Mouse (Mus musculus) midbrain, embryonic 10.5 days (tissue): ENCODE data around the gene Zbtb9. TPM values are rescaled to one million over a fixed set of nuclear protein-coding genes. Genes with fewer than 3 reads are reported as not detected.
A peak's percentile ranks its signal among the peaks of the same experiment; 100 is the strongest.
"Not testable (repeated sequence)": the region's sequence is repeated elsewhere in the genome, so short reads cannot be mapped to it uniquely, and the experiment has no call there.

Source experiments
- DNase-seq: peaks from one replicate; pipeline ENCODE4 v3.0.0-alpha.2; 2017; ENCODE audit warnings: low spot score
- H3K27ac ChIP-seq: fragments of 300-500 bp; sonication (generic); replicated peaks from 2 replicates; pipeline ENCODE4 v1.5.1; 2016; ENCODE audit warnings: mild to moderate bottlenecking
- H3K27me3 ChIP-seq: fragments of 300-500 bp; sonication (generic); 2 replicates; pipeline ENCODE4 v1.6.1; 2016; ENCODE audit warnings: low read depth, mild to moderate bottlenecking; ENCODE audit not compliant: poor library complexity, severe bottlenecking
- H3K36me3 ChIP-seq: fragments of 300-500 bp; sonication (generic); 2 replicates; pipeline ENCODE4 v1.6.1; 2016; ENCODE audit warnings: mild to moderate bottlenecking, moderate library complexity
- H3K4me1 ChIP-seq: fragments of 300-500 bp; sonication (generic); 2 replicates; pipeline ENCODE4 v1.6.1; 2016
- H3K4me3 ChIP-seq: fragments of 300-500 bp; sonication (generic); 2 replicates; pipeline ENCODE4 v1.5.1; 2016; ENCODE audit warnings: mild to moderate bottlenecking, moderate library complexity
- H3K9me3 ChIP-seq: fragments of 300-500 bp; sonication (generic); replicated peaks from 2 replicates; pipeline ENCODE4 v1.6.1; 2016; ENCODE audit warnings: mild to moderate bottlenecking
- WGBS: fragments of 180-500 bp; shearing (Covaris S2); methylation state at CpG from one replicate; pipeline ENCODE4 v1.1.7; 2016; 5-methylcytosine and 5-hydroxymethylcytosine counted together
- polyA plus RNA-seq: library from polyadenylated mRNA; unstranded; fragments of >200 nt; fragmentation: Nextera tagmentation; extraction: Ambion mirVana; gene quantifications from 2 replicates; pipeline ENCODE4 v1.2.1, GENCODE M21; 2016

The Zbtb9 gene
- polyA plus RNA-seq, 1 experiment from 2014 or later: 18.8 TPM

DNA sequence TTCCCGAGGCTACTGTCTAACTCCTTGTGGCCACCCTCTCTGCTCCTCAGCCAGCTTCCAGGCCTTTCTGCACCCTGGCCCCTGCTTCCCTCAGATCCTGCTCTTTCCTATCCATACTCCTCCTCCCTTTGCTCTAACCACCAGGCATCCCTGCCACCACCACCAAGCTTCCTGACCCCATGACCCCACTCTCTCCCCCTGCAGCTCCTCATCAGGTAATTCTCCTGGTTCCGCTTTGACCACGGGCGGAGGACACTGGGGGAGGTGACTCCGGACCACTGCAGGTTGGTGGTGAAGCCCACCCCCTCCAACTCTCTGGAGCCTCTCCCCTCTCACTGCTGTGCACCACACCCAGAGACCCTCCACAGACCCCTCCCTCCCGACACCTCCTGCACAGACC, 5.5 kb upstream of the Zbtb9 start:
- H3K27ac ChIP-seq: no peak overlapping the region
- H3K4me1 ChIP-seq: peaks cover 20% of the 10 kb centered on the region
- no peak for DNase-seq
- peaks cover 86% of the 10 kb centered on the region for H3K36me3 ChIP-seq
- H3K27me3 ChIP-seq: no peaks in the 10 kb centered on the region
- 92% methylated on average over 6 of the region's 6 CpGs for WGBS
- H3K4me3 ChIP-seq: no peak overlapping the region
- no peaks in the 10 kb centered on the region for H3K9me3 ChIP-seq

DNA sequence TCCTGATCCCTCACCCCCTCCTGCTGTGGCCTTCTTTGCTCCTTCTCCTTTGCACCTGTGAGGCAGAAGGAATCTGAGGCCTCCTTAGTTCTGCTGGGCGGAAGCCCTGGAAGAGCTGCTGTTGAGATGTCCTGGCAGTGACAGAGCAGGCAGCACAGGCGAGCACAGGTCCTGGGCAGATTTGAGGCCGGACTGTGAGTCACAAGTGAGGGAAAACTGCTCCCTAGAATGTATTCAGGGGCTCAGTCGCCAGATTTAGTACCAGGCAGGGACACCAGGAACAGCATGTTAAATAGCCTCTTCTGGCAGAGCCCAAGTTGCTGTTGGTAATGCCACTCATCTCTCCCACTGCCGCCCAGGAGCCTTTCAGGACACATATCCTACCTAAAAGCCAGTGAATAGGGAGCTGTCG, 4.8 kb upstream of the Zbtb9 start:
- H3K9me3 ChIP-seq: no peaks in the 10 kb centered on the region
- H3K4me1 ChIP-seq: peaks cover 20% of the 10 kb centered on the region
- H3K4me3 ChIP-seq: no peak overlapping the region
- no peak overlapping the region for H3K27ac ChIP-seq
- H3K36me3 ChIP-seq: peaks cover 79% of the 10 kb centered on the region
- DNase-seq: no peak
- no peaks in the 10 kb centered on the region for H3K27me3 ChIP-seq
- WGBS: 89% methylated on average over 6 of the region's 6 CpGs

DNA sequence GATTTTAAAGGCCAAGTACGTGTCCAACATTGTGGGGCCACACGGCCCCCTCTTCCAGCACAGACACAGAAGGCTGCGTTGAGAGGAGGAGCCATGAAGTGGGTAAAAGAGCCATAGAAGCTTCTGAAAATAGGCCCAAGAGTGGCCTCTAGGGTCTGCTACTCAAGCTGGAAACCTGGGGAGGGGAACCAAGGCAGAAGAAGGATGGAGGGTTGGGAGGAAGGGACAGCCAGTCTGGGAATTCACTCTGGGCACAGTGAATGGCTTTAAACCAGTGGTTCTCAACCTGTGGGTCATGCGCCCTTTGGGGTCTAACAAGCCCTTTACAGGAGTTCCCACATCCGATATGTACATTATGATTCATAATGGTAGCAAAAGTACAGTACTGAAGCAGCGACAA, 3.7 kb upstream of the Zbtb9 start:
- WGBS: 92% methylated on average over 6 of the region's 6 CpGs
- no peak for DNase-seq

DNA sequence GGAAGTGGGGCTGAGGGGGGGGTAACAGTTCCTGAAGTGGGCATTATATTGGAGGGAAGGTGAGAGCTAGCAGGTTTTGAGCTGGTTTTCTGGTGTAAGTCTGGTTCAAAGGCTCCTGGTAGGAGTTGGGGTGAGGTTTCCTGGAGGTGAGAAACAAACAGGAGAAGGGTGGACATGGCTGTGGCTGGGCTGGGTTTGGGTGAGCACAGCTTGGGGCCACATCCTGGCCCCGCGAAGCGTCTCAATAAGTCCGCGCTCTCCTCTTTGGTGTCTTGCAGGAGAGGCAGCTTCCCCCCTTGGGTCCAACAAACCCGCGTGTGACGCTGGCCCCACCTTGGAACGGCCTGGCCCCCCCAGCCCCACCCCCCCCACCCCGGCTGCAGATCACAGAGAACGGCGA, 2.7 kb upstream of the Zbtb9 start:
- peaks cover 71% of the 10 kb centered on the region for H3K36me3 ChIP-seq
- no peak overlapping the region for H3K4me3 ChIP-seq

More for the DNA sequence above, 3.7 kb upstream of the Zbtb9 start:
- Histone ChIP-seq H3K27me3 (no peaks in the 10 kb centered on the region), H3K27ac (no peak overlapping the region), H3K9me3 (no peaks in the 10 kb centered on the region), H3K36me3 (peaks cover 71% of the 10 kb centered on the region), H3K4me3 (no peak overlapping the region), H3K4me1 (peaks cover 30% of the 10 kb centered on the region)

DNA sequence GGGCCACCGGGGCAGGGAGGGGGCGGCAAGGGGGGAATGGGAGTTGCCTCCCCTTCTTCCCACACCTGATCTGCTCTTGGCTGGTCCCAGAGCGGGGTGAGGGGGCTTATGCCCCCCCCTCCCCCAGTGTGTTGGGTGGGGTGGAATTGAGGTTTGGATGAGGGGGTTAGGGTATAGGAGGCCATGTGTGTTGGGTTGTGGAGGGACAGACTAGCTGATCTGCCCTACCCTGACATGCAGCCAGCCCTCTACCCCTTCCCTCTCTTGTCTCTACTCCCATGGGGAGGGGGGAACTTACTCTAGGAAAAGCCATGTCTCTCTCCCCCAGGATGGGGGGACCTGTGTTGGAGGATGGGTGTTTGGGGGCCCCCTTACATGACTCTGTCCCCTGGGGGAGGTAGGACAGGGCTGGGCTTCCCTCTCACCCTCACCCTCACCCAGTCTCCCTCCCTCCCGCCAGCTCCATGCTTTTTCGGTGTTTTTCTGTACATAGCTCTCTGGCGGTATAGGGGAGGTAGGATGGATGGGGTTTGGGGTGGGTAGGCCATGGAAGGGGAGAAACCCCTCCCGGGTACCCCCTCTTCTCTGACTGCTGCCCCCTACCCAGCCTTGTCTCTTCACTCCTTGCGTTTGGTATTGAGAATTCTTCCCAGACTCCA, 1.6 kb upstream of the Zbtb9 start:
- no peaks in the 10 kb centered on the region for H3K27me3 ChIP-seq
- DNase-seq: no peak
- H3K9me3 ChIP-seq: no peaks in the 10 kb centered on the region
- H3K4me3 ChIP-seq: peak overlapping the region; percentile 89
- 71% methylated on average over 8 of the region's 8 CpGs for WGBS
- H3K36me3 ChIP-seq: peaks cover 71% of the 10 kb centered on the region
- 0 out of 2 replicates have a peak overlapping the region, but pooled peaks have one; percentile 3 for H3K27ac ChIP-seq
- H3K4me1 ChIP-seq: peaks cover 50% of the 10 kb centered on the region

More for the DNA sequence above, 2.7 kb upstream of the Zbtb9 start:
- peaks cover 40% of the 10 kb centered on the region for H3K4me1 ChIP-seq
- DNase-seq: no peak
- no peaks in the 10 kb centered on the region for H3K27me3 ChIP-seq
- no peaks in the 10 kb centered on the region for H3K9me3 ChIP-seq
- no peak overlapping the region for H3K27ac ChIP-seq
- 75% methylated on average over 12 of the region's 12 CpGs for WGBS

DNA sequence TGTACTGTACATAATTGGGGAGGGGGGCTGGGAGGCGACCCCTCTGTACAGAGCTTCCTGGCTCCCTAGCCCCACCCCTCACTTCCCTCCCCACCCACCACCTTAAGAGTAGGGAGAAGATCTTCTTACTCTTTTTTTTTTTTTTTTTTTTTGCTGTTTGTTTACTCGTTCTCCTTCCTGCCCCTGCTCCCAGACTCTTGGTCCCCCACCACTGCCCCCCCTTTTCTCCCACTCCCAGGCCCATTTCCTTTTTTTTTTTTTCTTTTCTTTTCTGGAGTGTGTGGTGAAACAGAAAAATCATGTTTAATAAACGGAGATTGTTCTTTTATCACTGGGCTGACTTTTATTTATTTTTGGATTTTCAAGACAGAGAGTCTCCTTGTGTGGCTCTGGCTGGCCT, 860 bp upstream of the Zbtb9 start:
- Histone ChIP-seq H3K4me1 (peaks cover 50% of the 10 kb centered on the region), H3K4me3 (peak overlapping the region; percentile 89), H3K9me3 (no peaks in the 10 kb centered on the region), H3K27ac (peak overlapping the region; percentile 88), H3K27me3 (no peaks in the 10 kb centered on the region), H3K36me3 (peaks cover 71% of the 10 kb centered on the region)
- no peak for DNase-seq
- WGBS: 1% methylated on average over 3 of the region's 3 CpGs

DNA sequence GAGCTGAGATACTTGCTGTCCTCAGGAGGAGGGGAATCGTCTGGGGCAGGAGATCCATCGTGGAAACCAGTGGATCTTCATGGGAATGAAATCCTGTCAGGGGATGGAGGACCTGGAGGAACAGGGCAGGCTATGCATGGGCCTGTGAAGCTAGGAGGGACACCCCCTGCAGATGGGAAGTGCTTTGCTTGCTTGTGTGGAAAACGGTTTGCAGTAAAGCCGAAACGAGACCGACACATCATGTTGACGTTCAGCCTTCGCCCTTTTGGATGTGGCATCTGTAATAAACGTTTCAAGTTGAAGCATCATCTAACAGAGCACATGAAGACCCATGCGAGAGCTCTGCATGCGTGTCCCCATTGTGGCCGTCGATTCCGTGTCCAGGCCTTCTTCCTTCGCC, 1.6 kb downstream of the Zbtb9 start:
- no peak for DNase-seq
- Histone ChIP-seq H3K4me1 (peaks cover 50% of the 10 kb centered on the region), H3K4me3 (peak overlapping the region; percentile 89), H3K27ac (no peak overlapping the region), H3K9me3 (no peaks in the 10 kb centered on the region), H3K27me3 (no peaks in the 10 kb centered on the region), H3K36me3 (peaks cover 73% of the 10 kb centered on the region)
- WGBS: 93% methylated on average over 15 of the region's 15 CpGs

DNA sequence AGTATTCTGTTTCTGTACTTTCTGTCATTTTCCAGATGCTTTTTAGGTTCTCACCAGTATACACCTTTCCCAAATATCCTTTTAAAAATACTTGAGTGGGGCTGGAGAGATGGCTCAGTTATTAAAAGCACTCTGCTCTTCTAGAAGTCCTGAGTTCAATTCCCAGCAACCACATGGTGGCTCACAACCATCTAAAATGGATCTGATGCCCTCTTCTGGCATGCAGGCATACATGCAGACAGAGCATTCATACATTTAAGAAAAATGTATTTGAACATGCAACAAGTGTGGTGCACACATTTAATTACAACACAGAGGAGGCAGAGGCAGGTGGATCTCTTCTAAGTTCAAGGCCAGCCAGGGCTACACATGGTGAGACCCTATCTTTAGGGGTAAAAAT, 2.4 kb downstream of the Zbtb9 start:
- H3K4me1 ChIP-seq: peaks cover 50% of the 10 kb centered on the region
- H3K4me3 ChIP-seq: no peak overlapping the region
- no peaks in the 10 kb centered on the region for H3K9me3 ChIP-seq
- peaks cover 74% of the 10 kb centered on the region for H3K36me3 ChIP-seq
- no peak overlapping the region for H3K27ac ChIP-seq
- no peaks in the 10 kb centered on the region for H3K27me3 ChIP-seq
- DNase-seq: no peak

DNA sequence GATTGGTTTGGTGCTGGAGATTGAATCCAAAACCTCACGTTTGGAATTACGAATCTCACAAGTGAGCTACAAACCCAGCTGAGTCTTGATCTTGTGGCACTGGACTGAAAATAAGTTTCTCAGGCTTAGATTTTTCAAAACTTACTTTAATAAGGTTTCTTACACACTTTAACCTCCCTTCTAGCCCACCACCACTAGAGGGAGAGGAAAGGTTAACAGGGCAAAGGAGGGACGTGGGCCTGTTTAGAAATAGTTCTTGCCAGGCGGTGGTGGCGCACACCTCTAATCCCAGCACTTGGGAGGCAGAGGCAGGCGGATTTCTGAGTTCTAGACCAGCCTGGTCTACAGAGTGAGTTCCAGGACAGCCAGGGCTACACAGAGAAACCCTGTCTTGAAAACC, 4.4 kb downstream of the Zbtb9 start:
- not testable (repeated sequence) for H3K27ac ChIP-seq, DNase-seq, H3K27me3 ChIP-seq, H3K9me3 ChIP-seq, H3K4me3 ChIP-seq
- peaks cover 70% of the 10 kb centered on the region for H3K36me3 ChIP-seq
- 92% methylated on average over 6 of the region's 6 CpGs for WGBS
- H3K4me1 ChIP-seq: peaks cover 31% of the 10 kb centered on the region

DNA sequence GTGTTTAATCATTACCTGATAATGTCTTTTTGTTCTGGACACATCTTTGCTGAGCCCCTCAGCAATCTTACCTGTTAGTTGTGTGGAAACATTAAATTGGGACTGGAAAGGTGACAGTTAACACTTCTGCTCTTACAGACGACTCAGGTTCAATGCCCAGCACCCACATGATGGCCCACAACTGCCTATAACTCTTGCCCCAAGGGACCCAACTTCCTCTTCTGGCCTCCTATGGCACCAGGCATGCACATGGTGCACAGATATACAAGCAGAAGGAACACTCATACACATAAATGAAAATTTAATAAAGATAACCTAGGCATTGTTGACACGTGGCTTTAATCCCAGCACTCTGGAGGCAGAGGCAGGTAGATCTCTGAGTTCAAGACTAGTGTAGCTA, 6.5 kb downstream of the Zbtb9 start:
- H3K36me3 ChIP-seq: peaks cover 67% of the 10 kb centered on the region
- no peaks in the 10 kb centered on the region for H3K9me3 ChIP-seq
- no peak overlapping the region for H3K4me3 ChIP-seq
- H3K4me1 ChIP-seq: peaks cover 18% of the 10 kb centered on the region
- 89% methylated on average over 2 of the region's 2 CpGs for WGBS
- no peaks in the 10 kb centered on the region for H3K27me3 ChIP-seq
- DNase-seq: no peak
- no peak overlapping the region for H3K27ac ChIP-seq

DNA sequence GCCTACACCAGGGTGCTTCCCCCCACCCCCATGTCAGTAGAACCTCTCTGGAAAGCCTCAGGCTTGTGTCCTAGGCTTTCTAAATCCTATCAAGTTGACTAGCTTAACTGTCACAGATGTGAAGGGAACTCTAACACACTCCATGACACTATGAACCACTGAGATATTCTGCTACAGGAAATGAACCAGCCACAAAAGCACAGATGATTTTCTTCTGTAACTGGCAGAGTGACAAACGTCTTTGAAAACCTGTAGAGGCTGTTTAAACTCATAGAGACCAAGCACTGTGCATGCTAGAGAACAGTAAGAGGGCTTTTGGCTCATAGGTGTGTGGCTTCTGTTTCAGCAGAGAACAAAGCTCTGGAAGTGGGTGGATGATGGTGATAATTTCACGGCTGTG, 8.1 kb downstream of the Zbtb9 start:
- Histone ChIP-seq H3K27me3 (no peaks in the 10 kb centered on the region), H3K36me3 (peaks cover 51% of the 10 kb centered on the region), H3K27ac (no peak overlapping the region), H3K4me3 (no peak overlapping the region), H3K9me3 (no peaks in the 10 kb centered on the region), H3K4me1 (peaks cover 3% of the 10 kb centered on the region)
- WGBS: 85% methylated on average over 2 of the region's 2 CpGs
- DNase-seq: no peak

DNA sequence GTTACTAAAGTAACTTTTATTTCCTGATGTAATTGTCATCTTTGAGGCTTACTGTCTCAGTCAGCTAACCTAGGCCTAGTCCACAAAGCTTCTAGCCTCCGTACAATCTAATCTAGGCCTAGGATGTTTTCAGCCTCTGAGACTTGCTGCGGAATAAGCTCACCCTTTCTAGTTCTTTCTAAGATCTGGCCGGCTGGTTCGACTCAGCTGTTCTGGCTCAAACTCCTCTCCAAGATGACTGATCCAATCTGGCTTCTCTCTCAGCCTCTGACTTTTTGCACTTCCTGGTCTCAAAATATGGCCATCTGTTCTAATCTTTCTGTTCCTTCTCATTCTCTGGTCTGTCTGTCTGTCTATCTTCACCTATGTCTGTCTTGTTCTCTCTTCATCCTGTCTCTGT, 10.4 kb downstream of the Zbtb9 start:
- Histone ChIP-seq H3K9me3 (no peaks in the 10 kb centered on the region), H3K36me3 (peaks cover 28% of the 10 kb centered on the region), H3K4me3 (no peak overlapping the region), H3K4me1 (no peaks in the 10 kb centered on the region), H3K27me3 (no peaks in the 10 kb centered on the region), H3K27ac (no peak overlapping the region)
- DNase-seq: no peak
- 97% methylated on average over 4 of the region's 4 CpGs for WGBS

DNA sequence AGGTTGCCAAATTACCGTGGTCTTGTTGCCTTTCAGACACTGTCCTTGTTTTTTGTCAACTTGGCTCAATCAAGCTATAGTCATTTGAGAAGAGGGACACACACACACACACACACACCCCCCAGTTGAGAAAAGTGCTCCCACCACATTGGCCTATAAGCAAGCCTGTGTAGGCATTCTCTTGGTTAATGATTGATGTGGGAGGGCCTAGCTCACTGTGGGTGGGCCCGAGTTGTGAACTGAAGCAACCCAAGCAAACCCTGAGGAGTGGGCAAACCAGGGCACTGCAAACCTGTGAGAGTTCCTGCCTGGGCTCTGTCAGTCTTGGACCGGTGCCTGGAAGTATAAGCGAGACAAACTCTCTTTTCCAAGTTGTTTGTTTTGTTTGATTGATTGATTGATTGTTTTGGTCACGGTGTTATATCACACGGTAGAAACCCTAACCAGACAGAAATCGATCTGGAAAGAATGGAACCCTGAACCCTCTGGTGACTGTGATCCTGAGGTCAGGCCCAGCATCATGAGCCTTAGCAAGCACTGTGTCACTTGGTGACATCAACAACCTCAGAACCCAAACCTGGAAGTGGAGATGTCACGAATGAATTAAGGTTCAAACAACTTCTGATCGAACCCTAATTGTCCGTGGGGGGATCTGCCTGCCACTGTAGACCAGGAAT, 12.7 kb downstream of the Zbtb9 start:
- Histone ChIP-seq H3K27ac (no peak overlapping the region), H3K27me3 (no peaks in the 10 kb centered on the region), H3K4me3 (no peak overlapping the region), H3K4me1 (no peaks in the 10 kb centered on the region), H3K36me3 (peaks cover 6% of the 10 kb centered on the region), H3K9me3 (no peaks in the 10 kb centered on the region)
- WGBS: 92% methylated on average over 10 of the region's 10 CpGs
- DNase-seq: no peak
